Mouse (Mus musculus): Measurements from ENCODE around the gene Apoa1. TPM values are rescaled to one million over a fixed set of nuclear protein-coding genes. Genes with fewer than 3 reads are reported as not detected.

Apoa1 gene
- polyA plus RNA-seq, 1 experiment from 2014 or later: 2.8 TPM

- peaks cover 67% of the 10 kb centered on the region for H3K36me3 ChIP-seq
- no peaks in the 10 kb centered on the region for H3K4me1 ChIP-seq
- no peak overlapping the region for H3K4me2 ChIP-seq (replicated peaks)
- ATAC-seq (ENCODE audit: low FRiP score, low read depth): no peak
- no peaks in the 10 kb centered on the region for H3K9me3 ChIP-seq
- WGBS: 86% methylated on average over 12 of the region's 12 CpGs
- H3K27ac ChIP-seq: no peak overlapping the region
- no peak overlapping the region for H3K9ac ChIP-seq
- H3K27me3 ChIP-seq: no peaks in the 10 kb centered on the region
- H3K4me3 ChIP-seq: no peak overlapping the region
These were observed 31.6 kb upstream of the Apoa1 start for GRCm38 (mm10) chr9:46196699-46197169.

- Histone ChIP-seq H3K9ac (no peak overlapping the region), H3K36me3 (peaks cover 80% of the 10 kb centered on the region), H3K4me1 (no peaks in the 10 kb centered on the region), H3K9me3 (no peaks in the 10 kb centered on the region), H3K27me3 (no peaks in the 10 kb centered on the region), H3K4me3 (no peak overlapping the region), H3K4me2 (replicated peaks) (no peak overlapping the region), H3K27ac (no peak overlapping the region)
- no peak for ATAC-seq (ENCODE audit: low FRiP score, low read depth)
- 88% methylated on average over 9 of the region's 9 CpGs for WGBS
These were observed 29.9 kb upstream of the Apoa1 start for GRCm38 (mm10) chr9:46198461-46198860.

GRCm38 (mm10) chr9:46198936-46199335 is 29.4 kb upstream of the Apoa1 start:
- Histone ChIP-seq H3K9me3 (no peaks in the 10 kb centered on the region), H3K4me2 (replicated peaks) (no peak overlapping the region), H3K36me3 (peaks cover 81% of the 10 kb centered on the region), H3K4me3 (no peak overlapping the region), H3K9ac (no peak overlapping the region), H3K27ac (no peak overlapping the region), H3K4me1 (no peaks in the 10 kb centered on the region), H3K27me3 (no peaks in the 10 kb centered on the region)
- ATAC-seq (ENCODE audit: low FRiP score, low read depth): no peak
- 90% methylated on average over 7 of the region's 7 CpGs for WGBS

GRCm38 (mm10) chr9:46199609-46200008 is 28.8 kb upstream of the Apoa1 start:
- no peak overlapping the region for H3K27ac ChIP-seq
- no peak overlapping the region for H3K4me2 ChIP-seq (replicated peaks)
- peaks cover 88% of the 10 kb centered on the region for H3K36me3 ChIP-seq
- no peaks in the 10 kb centered on the region for H3K27me3 ChIP-seq
- H3K4me1 ChIP-seq: no peaks in the 10 kb centered on the region
- 93% methylated on average over 2 of the region's 2 CpGs for WGBS
- ATAC-seq (ENCODE audit: low FRiP score, low read depth): no peak
- no peak overlapping the region for H3K9ac ChIP-seq
- no peak overlapping the region for H3K4me3 ChIP-seq
- H3K9me3 ChIP-seq: no peaks in the 10 kb centered on the region

- WGBS: 68% methylated on average over 10 of the region's 10 CpGs
- Histone ChIP-seq H3K9me3 (no peaks in the 10 kb centered on the region), H3K9ac (no peak overlapping the region), H3K36me3 (peaks cover 80% of the 10 kb centered on the region), H3K27me3 (no peaks in the 10 kb centered on the region), H3K4me1 (peaks cover 21% of the 10 kb centered on the region), H3K4me3 (no peak overlapping the region), H3K27ac (0 out of 2 replicates have a peak overlapping the region, but pooled peaks have one; percentile 63), H3K4me2 (replicated peaks) (no peak overlapping the region)
- no peak for ATAC-seq (ENCODE audit: low FRiP score, low read depth)
These were observed 21.4 kb upstream of the Apoa1 start for GRCm38 (mm10) chr9:46206834-46207500.

GRCm38 (mm10) chr9:46207501-46207869 is 20.9 kb upstream of the Apoa1 start:
- 79% methylated on average over 6 of the region's 6 CpGs for WGBS
- H3K27me3 ChIP-seq: no peaks in the 10 kb centered on the region
- no peaks in the 10 kb centered on the region for H3K9me3 ChIP-seq
- no peak overlapping the region for H3K4me3 ChIP-seq
- peak overlapping the region; percentile 63; the same call in 1 of the 2 replicates for H3K27ac ChIP-seq
- ATAC-seq (ENCODE audit: low FRiP score, low read depth): 0 out of 2 replicates have a peak, but pooled peaks have one; percentile 48
- no peak overlapping the region for H3K4me2 ChIP-seq (replicated peaks)
- H3K4me1 ChIP-seq: peaks cover 21% of the 10 kb centered on the region
- H3K9ac ChIP-seq: no peak overlapping the region
- peaks cover 80% of the 10 kb centered on the region for H3K36me3 ChIP-seq

GRCm38 (mm10) chr9:46208401-46208974 is 19.9 kb upstream of the Apoa1 start:
- WGBS: 61% methylated on average over 13 of the region's 13 CpGs
- Histone ChIP-seq H3K4me1 (peaks cover 21% of the 10 kb centered on the region), H3K27ac (peak overlapping the region; percentile 59; the same call in 1 of the 2 replicates), H3K4me3 (no peak overlapping the region), H3K9ac (no peak overlapping the region), H3K36me3 (peaks cover 82% of the 10 kb centered on the region), H3K27me3 (no peaks in the 10 kb centered on the region), H3K4me2 (replicated peaks) (0 out of 2 replicates have a peak overlapping the region, but pooled peaks have one; percentile 19), H3K9me3 (no peaks in the 10 kb centered on the region)
- ATAC-seq (ENCODE audit: low FRiP score, low read depth): no peak

- Histone ChIP-seq H3K4me1 (peaks cover 21% of the 10 kb centered on the region), H3K4me2 (replicated peaks) (no peak overlapping the region), H3K27me3 (no peaks in the 10 kb centered on the region), H3K27ac (no peak overlapping the region), H3K9me3 (no peaks in the 10 kb centered on the region), H3K36me3 (peaks cover 79% of the 10 kb centered on the region), H3K4me3 (no peak overlapping the region), H3K9ac (no peak overlapping the region)
- ATAC-seq (ENCODE audit: low FRiP score, low read depth): no peak
- WGBS: 90% methylated on average over 12 of the region's 12 CpGs
These were observed 17.9 kb upstream of the Apoa1 start for GRCm38 (mm10) chr9:46210473-46210872.

- no peak for ATAC-seq (ENCODE audit: low FRiP score, low read depth)
- WGBS: 87% methylated on average over 4 of the region's 4 CpGs
- Histone ChIP-seq H3K9ac (no peak overlapping the region), H3K9me3 (no peaks in the 10 kb centered on the region), H3K4me2 (replicated peaks) (no peak overlapping the region), H3K27me3 (no peaks in the 10 kb centered on the region), H3K36me3 (peaks cover 53% of the 10 kb centered on the region), H3K27ac (no peak overlapping the region), H3K4me3 (no peak overlapping the region), H3K4me1 (no peaks in the 10 kb centered on the region)
These were observed 14.1 kb upstream of the Apoa1 start for GRCm38 (mm10) chr9:46214276-46214675.

- no peaks in the 10 kb centered on the region for H3K9me3 ChIP-seq
- no peak overlapping the region for H3K9ac ChIP-seq
- no peaks in the 10 kb centered on the region for H3K4me1 ChIP-seq
- H3K4me2 ChIP-seq (replicated peaks): no peak overlapping the region
- WGBS: 89% methylated on average over 10 of the region's 10 CpGs
- peaks cover 55% of the 10 kb centered on the region for H3K36me3 ChIP-seq
- no peak overlapping the region for H3K4me3 ChIP-seq
- H3K27me3 ChIP-seq: no peaks in the 10 kb centered on the region
- no peak for ATAC-seq (ENCODE audit: low FRiP score, low read depth)
- no peak overlapping the region for H3K27ac ChIP-seq
These were observed 13.4 kb upstream of the Apoa1 start for GRCm38 (mm10) chr9:46214946-46215337.

- Histone ChIP-seq H3K4me3 (no peak overlapping the region), H3K36me3 (peaks cover 55% of the 10 kb centered on the region), H3K9me3 (no peaks in the 10 kb centered on the region), H3K4me2 (replicated peaks) (no peak overlapping the region), H3K9ac (no peak overlapping the region), H3K4me1 (no peaks in the 10 kb centered on the region), H3K27ac (no peak overlapping the region), H3K27me3 (no peaks in the 10 kb centered on the region)
- 81% methylated on average over 11 of the region's 11 CpGs for WGBS
- no peak for ATAC-seq (ENCODE audit: low FRiP score, low read depth)
These were observed 12.8 kb upstream of the Apoa1 start for GRCm38 (mm10) chr9:46215338-46216322.
